Mouse (Mus musculus): ENCODE results near the gene Slc25a36. TPM values are rescaled to one million over a fixed set of nuclear protein-coding genes. Genes with fewer than 3 reads are reported as not detected.

The Slc25a36 gene
- total and polyA plus RNA-seq, 2 experiments: 0.95 to 8.3 TPM

GRCm38 (mm10) chr9:97068201-97069095 is 42.5 kb downstream of the Slc25a36 start:
- Histone ChIP-seq H3K9ac (ENCODE audit: low read depth, low read length) (no peak overlapping the region), H3K27me3 (ENCODE audit: control insufficient read depth, insufficient read depth, low read length) (no peaks in the 10 kb centered on the region), H3K36me3 (ENCODE audit: control insufficient read depth, insufficient read depth, low read length) (no peaks in the 10 kb centered on the region), H3K4me3 (ENCODE audit: insufficient read depth, low read depth, low read length) (no peak overlapping the region), H3K27ac (replicated peaks; ENCODE audit: insufficient read depth, low read depth, low read length) (no peak overlapping the region), H3K79me2 (ENCODE audit: control insufficient read depth, insufficient read depth, low read length) (no peaks in the 10 kb centered on the region), H3K4me1 (ENCODE audit: control insufficient read depth, insufficient read depth, low read length) (no peaks in the 10 kb centered on the region; the same call in 1 of the 2 replicates)
- peak; percentile 68 for DNase-seq (ENCODE audit: extremely low read depth, low read depth, low spot score)
- WGBS: 52% methylated on average over 9 of the region's 9 CpGs
- TF ChIP-seq POLR2A (IDR thresholded peaks at IDR 0.05; ENCODE audit: extremely low read depth, insufficient read depth, low read length) (no peak), CTCF (IDR thresholded peaks at IDR 0.05; ENCODE audit: low read depth, low read length) (peak; percentile 65)

GRCm38 (mm10) chr9:97067761-97068160 is 43.2 kb downstream of the Slc25a36 start:
- no peak for DNase-seq (ENCODE audit: extremely low read depth, low read depth, low spot score)
- WGBS: 91% methylated on average over 6 of the region's 6 CpGs
- H3K27me3 ChIP-seq (ENCODE audit: control insufficient read depth, insufficient read depth, low read length): no peaks in the 10 kb centered on the region
- H3K9ac ChIP-seq (ENCODE audit: low read depth, low read length): no peak overlapping the region
- H3K4me3 ChIP-seq (ENCODE audit: insufficient read depth, low read depth, low read length): no peak overlapping the region
- no peaks in the 10 kb centered on the region for H3K79me2 ChIP-seq (ENCODE audit: control insufficient read depth, insufficient read depth, low read length)
- TF ChIP-seq POLR2A (IDR thresholded peaks at IDR 0.05; ENCODE audit: extremely low read depth, insufficient read depth, low read length) (no peak), CTCF (IDR thresholded peaks at IDR 0.05; ENCODE audit: low read depth, low read length) (no peak)
- no peak overlapping the region for H3K27ac ChIP-seq (replicated peaks; ENCODE audit: insufficient read depth, low read depth, low read length)
- H3K4me1 ChIP-seq (ENCODE audit: control insufficient read depth, insufficient read depth, low read length): no peaks in the 10 kb centered on the region; the same call in 1 of the 2 replicates
- no peaks in the 10 kb centered on the region for H3K36me3 ChIP-seq (ENCODE audit: control insufficient read depth, insufficient read depth, low read length)

GRCm38 (mm10) chr9:97065885-97066284 is 45.1 kb downstream of the Slc25a36 start:
- WGBS: 85% methylated on average over 4 of the region's 4 CpGs
- no peak overlapping the region for H3K4me3 ChIP-seq (ENCODE audit: insufficient read depth, low read depth, low read length)
- H3K4me1 ChIP-seq (ENCODE audit: control insufficient read depth, insufficient read depth, low read length): no peaks in the 10 kb centered on the region; the same call in 1 of the 2 replicates
- no peak overlapping the region for H3K9ac ChIP-seq (ENCODE audit: low read depth, low read length)
- H3K36me3 ChIP-seq (ENCODE audit: control insufficient read depth, insufficient read depth, low read length): no peaks in the 10 kb centered on the region
- DNase-seq (ENCODE audit: extremely low read depth, low read depth, low spot score): no peak
- TF ChIP-seq CTCF (IDR thresholded peaks at IDR 0.05; ENCODE audit: low read depth, low read length) (no peak), POLR2A (IDR thresholded peaks at IDR 0.05; ENCODE audit: extremely low read depth, insufficient read depth, low read length) (no peak)
- H3K79me2 ChIP-seq (ENCODE audit: control insufficient read depth, insufficient read depth, low read length): no peaks in the 10 kb centered on the region
- H3K27me3 ChIP-seq (ENCODE audit: control insufficient read depth, insufficient read depth, low read length): no peaks in the 10 kb centered on the region
- no peak overlapping the region for H3K27ac ChIP-seq (replicated peaks; ENCODE audit: insufficient read depth, low read depth, low read length)

GRCm38 (mm10) chr9:97065216-97065615 is 45.7 kb downstream of the Slc25a36 start:
- TF ChIP-seq POLR2A (IDR thresholded peaks at IDR 0.05; ENCODE audit: extremely low read depth, insufficient read depth, low read length) (no peak), CTCF (IDR thresholded peaks at IDR 0.05; ENCODE audit: low read depth, low read length) (no peak)

GRCm38 (mm10) chr9:97064161-97064560 is 46.8 kb downstream of the Slc25a36 start:
- Histone ChIP-seq H3K27me3 (ENCODE audit: control insufficient read depth, insufficient read depth, low read length) (no peaks in the 10 kb centered on the region), H3K4me1 (ENCODE audit: control insufficient read depth, insufficient read depth, low read length) (no peaks in the 10 kb centered on the region), H3K27ac (replicated peaks; ENCODE audit: insufficient read depth, low read depth, low read length) (no peak overlapping the region), H3K4me3 (ENCODE audit: insufficient read depth, low read depth, low read length) (no peak overlapping the region), H3K9ac (ENCODE audit: low read depth, low read length) (no peak overlapping the region), H3K36me3 (ENCODE audit: control insufficient read depth, insufficient read depth, low read length) (no peaks in the 10 kb centered on the region), H3K79me2 (ENCODE audit: control insufficient read depth, insufficient read depth, low read length) (no peaks in the 10 kb centered on the region)
- WGBS: 97% methylated on average over 1 of the region's 1 CpGs
- no peak for TF ChIP-seq CTCF (IDR thresholded peaks at IDR 0.05; ENCODE audit: low read depth, low read length)
- TF ChIP-seq POLR2A (IDR thresholded peaks at IDR 0.05; ENCODE audit: extremely low read depth, insufficient read depth, low read length): no peak
- no peak for DNase-seq (ENCODE audit: extremely low read depth, low read depth, low spot score)

More at GRCm38 (mm10) chr9:97065216-97065615, 45.7 kb downstream of the Slc25a36 start:
- no peak for DNase-seq (ENCODE audit: extremely low read depth, low read depth, low spot score)
- H3K36me3 ChIP-seq (ENCODE audit: control insufficient read depth, insufficient read depth, low read length): no peaks in the 10 kb centered on the region
- H3K79me2 ChIP-seq (ENCODE audit: control insufficient read depth, insufficient read depth, low read length): no peaks in the 10 kb centered on the region
- no peak overlapping the region for H3K9ac ChIP-seq (ENCODE audit: low read depth, low read length)
- no peaks in the 10 kb centered on the region for H3K4me1 ChIP-seq (ENCODE audit: control insufficient read depth, insufficient read depth, low read length)
- no peak overlapping the region for H3K27ac ChIP-seq (replicated peaks; ENCODE audit: insufficient read depth, low read depth, low read length)
- no peaks in the 10 kb centered on the region for H3K27me3 ChIP-seq (ENCODE audit: control insufficient read depth, insufficient read depth, low read length)
- no peak overlapping the region for H3K4me3 ChIP-seq (ENCODE audit: insufficient read depth, low read depth, low read length)
- WGBS: 84% methylated on average over 5 of the region's 5 CpGs

- no peak for DNase-seq (ENCODE audit: extremely low read depth, low read depth, low spot score)
- H3K36me3 ChIP-seq (ENCODE audit: control insufficient read depth, insufficient read depth, low read length): no peaks in the 10 kb centered on the region
- no peaks in the 10 kb centered on the region for H3K27me3 ChIP-seq (ENCODE audit: control insufficient read depth, insufficient read depth, low read length)
- no peak overlapping the region for H3K9ac ChIP-seq (ENCODE audit: low read depth, low read length)
- WGBS: 86% methylated on average over 9 of the region's 9 CpGs
- no peaks in the 10 kb centered on the region for H3K4me1 ChIP-seq (ENCODE audit: control insufficient read depth, insufficient read depth, low read length)
- TF ChIP-seq CTCF (IDR thresholded peaks at IDR 0.05; ENCODE audit: low read depth, low read length) (no peak), POLR2A (IDR thresholded peaks at IDR 0.05; ENCODE audit: extremely low read depth, insufficient read depth, low read length) (no peak)
- no peak overlapping the region for H3K27ac ChIP-seq (replicated peaks; ENCODE audit: insufficient read depth, low read depth, low read length)
- no peaks in the 10 kb centered on the region for H3K79me2 ChIP-seq (ENCODE audit: control insufficient read depth, insufficient read depth, low read length)
- no peak overlapping the region for H3K4me3 ChIP-seq (ENCODE audit: insufficient read depth, low read depth, low read length)
Observed at GRCm38 (mm10) chr9:97061696-97062095, 49.3 kb downstream of the Slc25a36 start.

Data from liver, adult 2 months (tissue).